Mouse (Mus musculus) ovary, postnatal 14 days (tissue): ENCODE data around the gene Atad3a.
"Not testable (repeated sequence)": the region's sequence is repeated elsewhere in the genome, so short reads cannot be mapped to it uniquely, and the experiment has no call there.

Experiments used
- DNase-seq: peaks from one replicate; pipeline ENCODE4 v3.0.0; 2022; ENCODE audit warnings: low spot score

Atad3a gene

GRCm38 (mm10) chr4:155760613-155761355 lies at the start of gene Atad3a:
Atad3a (minus strand) TSS chr4:155761093.
- DNase-seq = peak; percentile 96

- no peak for DNase-seq
Observed at GRCm38 (mm10) chr4:155807841-155808240, 46.9 kb upstream of the Atad3a start.

- DNase-seq = peak; percentile 98
Observed at GRCm38 (mm10) chr4:155803340-155804041, 42.6 kb upstream of the Atad3a start.

- no peak for DNase-seq
Observed at GRCm38 (mm10) chr4:155802741-155803339, 41.9 kb upstream of the Atad3a start, which contains the start of gene Mrpl20. Mrpl20 (plus strand) TSS chr4:155802878.

GRCm38 (mm10) chr4:155802075-155802474 lies 41.2 kb upstream of the Atad3a start:
- no peak for DNase-seq

- DNase-seq = no peak
Observed at GRCm38 (mm10) chr4:155793730-155794129, 32.8 kb upstream of the Atad3a start.

GRCm38 (mm10) chr4:155791240-155791933 lies 30.5 kb upstream of the Atad3a start:
- DNase-seq = no peak

- DNase-seq = no peak
Observed at GRCm38 (mm10) chr4:155790650-155791161, 29.8 kb upstream of the Atad3a start.

- DNase-seq = no peak
Observed at GRCm38 (mm10) chr4:155790021-155790489, 29.2 kb upstream of the Atad3a start, which contains the start of gene Ankrd65. Ankrd65 (plus strand) TSS chr4:155790439.

GRCm38 (mm10) chr4:155788833-155789232 lies 27.9 kb upstream of the Atad3a start:
- DNase-seq = not testable (repeated sequence)

GRCm38 (mm10) chr4:155788300-155788699 lies 27.4 kb upstream of the Atad3a start:
- DNase-seq = no peak

- DNase-seq = no peak
Observed at GRCm38 (mm10) chr4:155785819-155786218, 24.9 kb upstream of the Atad3a start, which contains the start of gene Tmem88b. Tmem88b (minus strand) TSS chr4:155785874.

GRCm38 (mm10) chr4:155785246-155785645 lies 24.4 kb upstream of the Atad3a start:
- no peak for DNase-seq

GRCm38 (mm10) chr4:155784081-155784701 lies 23.3 kb upstream of the Atad3a start:
- DNase-seq = peak; percentile 76

GRCm38 (mm10) chr4:155783486-155784080 lies 22.7 kb upstream of the Atad3a start:
- DNase-seq = no peak

- no peak for DNase-seq
Observed at GRCm38 (mm10) chr4:155780895-155781294, 20.0 kb upstream of the Atad3a start.

GRCm38 (mm10) chr4:155779498-155779897 lies 18.6 kb upstream of the Atad3a start:
- no peak for DNase-seq

- no peak for DNase-seq
Observed at GRCm38 (mm10) chr4:155777816-155778215, 16.9 kb upstream of the Atad3a start.

- DNase-seq = no peak
Observed at GRCm38 (mm10) chr4:155776704-155777335, 15.9 kb upstream of the Atad3a start.

GRCm38 (mm10) chr4:155775855-155776254 lies 15.0 kb upstream of the Atad3a start:
- DNase-seq = no peak
